Mouse (Mus musculus) heart, postnatal 14 days (tissue): ENCODE measurements around the gene Gm29423. TPM values are rescaled to one million over a fixed set of nuclear protein-coding genes. Genes with fewer than 3 reads are reported as not detected.
"Not testable (repeated sequence)": the region's sequence is repeated elsewhere in the genome, so short reads cannot be mapped to it uniquely, and the experiment has no call there.

Experiments used
- DNase-seq, 2 experiments: peaks; one replicate each; pipeline ENCODE4 v3.0.0; 2021 to 2022
- intact Hi-C: fragments of 180-260 bp; cut with DNase I; formaldehyde crosslinking; loops from one replicate; pipeline ENCODE4 v1.15.1; 2025
- long read RNA-seq, 2 experiments: library from polyadenylated mRNA; stranded (forward); transcript quantifications; one replicate each; pipeline ENCODE4 v2.0.0; 2021
- total RNA-seq, 2 experiments: library from RNA; stranded (reverse); gene quantifications; 2 replicates each; pipeline ENCODE4 v1.2.3; 2021

Gm29423 gene
- total RNA-seq = not detected
- long read RNA-seq, experiment 1 = 0 reads
- long read RNA-seq, experiment 2 = 0 reads

DNA sequence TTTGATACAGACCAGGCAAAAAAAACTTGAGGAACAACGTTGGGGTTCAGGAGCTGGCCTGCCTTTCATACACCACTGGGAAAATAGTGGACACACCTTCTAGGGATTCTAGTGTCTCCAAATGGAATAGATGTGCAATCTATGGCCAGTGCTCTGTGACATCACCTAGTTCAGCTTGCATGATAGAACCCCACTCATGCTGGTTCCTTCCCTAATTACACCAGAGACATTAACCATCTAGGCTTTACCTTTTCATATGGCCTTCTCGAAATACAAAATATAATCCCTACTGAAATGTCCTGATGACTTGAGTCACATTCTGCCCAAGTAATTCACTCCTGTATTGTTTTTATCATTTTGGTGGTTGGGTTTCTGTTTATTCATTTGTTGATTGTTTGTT is at the start of gene Gm29423, which contains the start of gene Gm29644:
Gm29423 (minus strand) TSS at position 101 of the 400 bp plus-strand sequence.
Gm29644 (minus strand) TSS at position 157 of the 400 bp plus-strand sequence.
- intact Hi-C loops = not testable (repeated sequence)

DNA sequence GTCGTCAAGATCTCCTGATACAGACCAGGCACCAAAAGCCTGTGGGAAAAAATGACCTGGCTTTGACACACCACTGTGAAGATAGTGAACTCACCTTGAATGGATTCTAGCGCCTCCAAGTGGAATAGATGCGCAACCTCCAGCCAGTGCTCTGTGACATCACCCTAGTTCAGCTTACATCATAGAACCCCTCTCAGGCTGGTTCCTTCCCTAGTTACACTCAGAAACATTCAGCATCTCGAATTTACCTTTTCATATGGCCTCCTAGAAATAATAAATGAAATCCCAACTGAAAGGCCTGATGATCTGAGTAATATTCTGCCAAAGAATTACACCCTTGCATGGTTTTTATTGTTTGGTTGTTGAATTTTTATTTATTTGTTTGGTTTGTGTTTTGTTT is 29.5 kb downstream of the Gm29423 start, which contains the start of gene Gm21118:
Gm21118 (minus strand) TSS at position 101 of the 400 bp plus-strand sequence.
- intact Hi-C loops, DNase-seq: not testable (repeated sequence)

More for the DNA sequence above, at the start of gene Gm29423, which contains the start of gene Gm29644:
- DNase-seq = not testable (repeated sequence)

Other genes starting within 250 kb of the Gm29423 start
- not detected for gene Gm21118, start 29.6 kb downstream of the Gm29423 start, total RNA-seq
- gene Gm29644, start 56 bp upstream of the Gm29423 start, total RNA-seq = not detected
- not detected for gene Gm20888, start 138.6 kb upstream of the Gm29423 start, total RNA-seq